Mouse (Mus musculus) neural tube, embryonic 11.5 days (tissue): ENCODE measurements around the gene Fam124a. TPM values are rescaled to one million over a fixed set of nuclear protein-coding genes. Genes with fewer than 3 reads are reported as not detected.
A peak's percentile ranks its signal among the peaks of the same experiment; 100 is the strongest.

Experiments
- ATAC-seq: fragments of 200-750 bp; cut with Nextera tagmentation; 2 replicates; pipeline ENCODE4 v1.8.0; 2017; ENCODE audit warnings: moderate number of reproducible peaks, mild to moderate bottlenecking, moderate TSS enrichment, moderate library complexity; ENCODE audit not compliant: insufficient read depth, low FRiP score, low TSS enrichment
- DNase-seq: peaks from one replicate; pipeline ENCODE4 v3.0.0-alpha.2; 2015; ENCODE audit warnings: low spot score
- H3K27ac ChIP-seq: fragments of 300-500 bp; sonication (generic); 2 replicates; pipeline ENCODE4 v1.5.1; 2014; ENCODE audit warnings: low read depth, mild to moderate bottlenecking, low read length
- H3K27me3 ChIP-seq: fragments of 300-500 bp; sonication (generic); 2 replicates; pipeline ENCODE4 v1.6.1; 2014; ENCODE audit warnings: mild to moderate bottlenecking, low read length, mixed read lengths; ENCODE audit not compliant: control insufficient read depth, insufficient read depth
- H3K36me3 ChIP-seq: fragments of 300-500 bp; sonication (generic); 2 replicates; pipeline ENCODE4 v1.6.1; 2014; ENCODE audit warnings: mild to moderate bottlenecking, low read length, moderate library complexity, mixed read lengths; ENCODE audit not compliant: control insufficient read depth, insufficient read depth
- H3K4me1 ChIP-seq: fragments of 300-500 bp; sonication (generic); 2 replicates; pipeline ENCODE4 v1.6.1; 2014; ENCODE audit warnings: low read length, mixed read lengths; ENCODE audit not compliant: control insufficient read depth, insufficient read depth
- H3K4me2 ChIP-seq: fragments of 300-500 bp; sonication (generic); 2 replicates; pipeline ENCODE4 v1.6.1; 2014; ENCODE audit warnings: low read depth, mild to moderate bottlenecking, moderate library complexity
- H3K4me3 ChIP-seq: fragments of 300-500 bp; sonication (generic); 2 replicates; pipeline ENCODE4 v1.5.1; 2014; ENCODE audit warnings: low read depth, low read length
- H3K9ac ChIP-seq: fragments of 300-500 bp; sonication (generic); 2 replicates; pipeline ENCODE4 v1.6.1; 2014; ENCODE audit warnings: mild to moderate bottlenecking, low read length
- H3K9me3 ChIP-seq: fragments of 300-500 bp; sonication (generic); 2 replicates; pipeline ENCODE4 v1.6.1; 2016; ENCODE audit warnings: low read length; ENCODE audit not compliant: control insufficient read depth
- WGBS: fragments of 180-500 bp; shearing (Covaris S2); extraction: QIAGEN DNeasy Blood & Tissue Kit; methylation state at CpG from one replicate; pipeline ENCODE4 v1.1.7; 2014; 5-methylcytosine and 5-hydroxymethylcytosine counted together
- polyA plus RNA-seq: library from polyadenylated mRNA; unstranded; fragments of >200 nt; fragmentation: Nextera tagmentation; extraction: Ambion mirVana; gene quantifications from 2 replicates; pipeline ENCODE4 v1.2.1, GENCODE M21; 2014

Gene Fam124a
- polyA plus RNA-seq, 1 experiment from 2014 or later, result 4.6 TPM

GRCm38 (mm10) chr14:62546296-62546695, 9.2 kb upstream of the Fam124a start:
- H3K4me3 ChIP-seq, result no peak overlapping the region
- no peaks in the 10 kb centered on the region for H3K4me1 ChIP-seq
- no peak overlapping the region for H3K9ac ChIP-seq
- H3K27ac ChIP-seq, result no peak overlapping the region
- DNase-seq (no peak), ATAC-seq (no peak)
- no peaks in the 10 kb centered on the region for H3K36me3 ChIP-seq
- no peaks in the 10 kb centered on the region for H3K9me3 ChIP-seq
- H3K27me3 ChIP-seq, result no peaks in the 10 kb centered on the region
- 86% methylated on average over 6 of the region's 6 CpGs for WGBS
- H3K4me2 ChIP-seq, result no peak overlapping the region

DNA sequence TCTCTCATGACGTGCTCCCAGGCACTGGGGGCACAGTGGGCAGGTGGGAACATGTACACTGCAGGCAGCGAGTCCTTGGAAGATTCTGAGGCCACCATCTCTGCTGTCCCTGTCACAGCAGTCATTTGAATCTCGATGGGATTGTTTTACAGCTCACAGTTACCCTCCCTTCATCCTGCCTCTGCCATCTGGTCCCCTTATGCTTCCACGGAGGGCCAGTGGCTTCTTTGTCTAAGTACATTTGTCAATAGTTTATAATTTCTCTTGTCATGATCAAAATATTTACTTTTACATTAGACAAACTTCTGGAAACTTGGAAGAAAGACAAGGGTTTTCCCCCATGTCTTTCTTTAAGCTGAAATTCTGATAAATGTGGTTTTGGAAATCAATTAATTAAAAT, 8.8 kb upstream of the Fam124a start:
- H3K27me3 ChIP-seq, result no peaks in the 10 kb centered on the region
- no peak overlapping the region for H3K9ac ChIP-seq
- WGBS, result 38% methylated on average over 4 of the region's 4 CpGs
- DNase-seq, result no peak
- no peaks in the 10 kb centered on the region for H3K4me1 ChIP-seq
- H3K9me3 ChIP-seq, result no peaks in the 10 kb centered on the region
- no peak overlapping the region for H3K27ac ChIP-seq
- H3K36me3 ChIP-seq, result no peaks in the 10 kb centered on the region
- H3K4me2 ChIP-seq, result no peak overlapping the region
- no peak overlapping the region for H3K4me3 ChIP-seq
- ATAC-seq, result no peak

DNA sequence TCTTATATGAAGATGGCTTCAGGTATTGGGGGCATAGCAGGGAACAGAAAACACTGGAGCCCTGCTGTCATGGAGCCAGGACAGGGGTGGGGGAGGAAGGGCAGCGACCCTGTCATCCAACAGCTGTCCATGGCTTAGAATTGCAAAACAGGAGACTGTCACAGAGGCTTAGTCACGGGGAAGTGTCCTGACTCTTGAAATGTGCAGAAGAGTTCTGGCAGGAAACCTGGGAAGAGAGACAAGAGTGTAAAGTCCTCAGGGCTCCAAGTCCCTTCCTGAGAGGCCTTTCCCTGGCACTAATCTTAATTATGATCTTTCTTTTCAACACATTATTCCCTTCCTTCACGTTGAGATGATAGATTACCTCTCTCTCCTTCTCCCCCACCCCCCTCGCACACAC, 5.4 kb upstream of the Fam124a start:
- no peaks in the 10 kb centered on the region for H3K4me1 ChIP-seq
- H3K9me3 ChIP-seq, result no peaks in the 10 kb centered on the region
- no peaks in the 10 kb centered on the region for H3K36me3 ChIP-seq
- no peak for DNase-seq
- no peak overlapping the region for H3K4me3 ChIP-seq
- no peak for ATAC-seq
- no peak overlapping the region for H3K4me2 ChIP-seq
- 48% methylated on average over 4 of the region's 4 CpGs for WGBS
- no peak overlapping the region for H3K27ac ChIP-seq
- H3K27me3 ChIP-seq, result peaks cover 3% of the 10 kb centered on the region; the same call in 1 of the 2 replicates
- no peak overlapping the region for H3K9ac ChIP-seq

DNA sequence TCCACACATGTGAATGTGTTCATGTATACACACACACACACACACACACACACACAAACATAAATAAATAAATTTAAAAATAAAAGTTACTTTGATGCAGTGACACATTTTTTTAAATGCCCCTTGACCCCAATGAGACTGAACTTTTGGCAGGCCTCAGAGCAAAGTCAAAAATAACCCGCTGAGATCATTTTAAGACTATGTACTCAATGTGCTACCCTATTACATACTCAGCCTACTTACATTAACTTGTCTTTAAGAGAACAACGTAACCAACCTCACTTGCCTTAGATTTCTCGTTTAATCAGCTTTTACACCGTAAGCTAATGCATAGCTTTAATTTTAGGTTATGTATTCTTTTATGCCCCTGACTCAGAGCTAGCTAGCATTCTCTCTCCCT, 2.8 kb upstream of the Fam124a start:
- Histone ChIP-seq H3K4me2 (no peak overlapping the region), H3K4me1 (0 out of 2 replicates have a peak, but pooled peaks cover 6% of the 10 kb centered on the region), H3K4me3 (no peak overlapping the region), H3K27me3 (peaks cover 10% of the 10 kb centered on the region; the same call in 1 of the 2 replicates), H3K9me3 (no peaks in the 10 kb centered on the region), H3K36me3 (no peaks in the 10 kb centered on the region), H3K9ac (no peak overlapping the region), H3K27ac (no peak overlapping the region)
- 94% methylated on average over 4 of the region's 4 CpGs for WGBS
- ATAC-seq, result no peak
- no peak for DNase-seq

- no peak overlapping the region for H3K9ac ChIP-seq
- DNase-seq (no peak), ATAC-seq (no peak)
- H3K4me3 ChIP-seq, result no peak overlapping the region
- peaks cover 10% of the 10 kb centered on the region; the same call in 1 of the 2 replicates for H3K27me3 ChIP-seq
- no peaks in the 10 kb centered on the region for H3K9me3 ChIP-seq
- WGBS, result 87% methylated on average over 5 of the region's 5 CpGs
- H3K36me3 ChIP-seq, result no peaks in the 10 kb centered on the region
- 0 out of 2 replicates have a peak, but pooled peaks cover 6% of the 10 kb centered on the region for H3K4me1 ChIP-seq
- no peak overlapping the region for H3K4me2 ChIP-seq
- H3K27ac ChIP-seq, result no peak overlapping the region
Measured at GRCm38 (mm10) chr14:62553786-62554185, 1.8 kb upstream of the Fam124a start.

DNA sequence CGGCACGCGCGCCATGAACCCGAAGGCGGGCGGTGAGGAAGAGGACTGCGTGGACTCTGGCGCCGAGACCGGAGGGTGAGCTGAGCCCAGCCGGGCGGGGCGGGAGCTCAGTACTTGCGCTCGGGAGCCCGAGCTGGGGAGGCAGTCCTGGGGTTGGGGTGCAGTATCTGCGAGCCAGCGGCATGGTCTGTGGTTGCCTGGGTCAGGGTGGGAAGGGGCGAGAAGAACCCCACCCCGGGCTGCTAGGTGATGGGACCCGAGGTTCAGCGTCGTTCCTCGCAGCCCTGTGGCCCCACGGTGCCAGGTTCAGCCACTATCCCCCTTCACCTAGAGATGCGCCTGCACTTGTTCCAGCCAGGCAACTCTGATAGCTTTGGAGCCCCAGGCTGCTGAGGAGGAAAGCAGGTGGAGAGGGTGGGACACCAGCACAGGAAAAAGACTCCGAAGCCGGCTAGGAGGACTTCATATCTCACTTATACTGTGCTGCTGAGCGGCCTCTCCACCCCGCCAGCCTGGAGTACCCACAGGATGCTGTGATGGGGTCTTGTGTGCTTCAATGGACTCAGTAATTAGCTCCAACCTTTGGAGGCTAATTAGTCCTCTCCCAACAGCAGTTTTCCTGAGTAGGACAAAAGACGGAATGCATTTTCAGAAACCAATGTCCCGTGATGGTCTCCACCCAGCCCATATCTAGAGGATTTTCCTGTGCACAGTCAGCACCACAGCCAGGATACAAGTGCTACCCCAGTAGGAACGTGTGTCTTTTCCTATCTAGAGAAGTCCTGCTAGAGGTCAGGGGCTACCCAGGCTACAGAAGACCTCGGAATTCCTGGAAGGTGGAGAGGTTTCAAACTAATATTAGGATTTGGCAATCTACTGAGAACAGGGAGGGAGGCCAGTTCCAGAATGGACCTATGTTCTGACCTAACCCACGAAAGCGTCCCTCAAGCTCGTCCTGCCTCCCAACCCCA, 588 bp downstream of the Fam124a start:
- H3K27ac ChIP-seq, result no peak overlapping the region
- ATAC-seq (peak; percentile 84; the same call in 1 of the 2 replicates), DNase-seq (no peak)
- peak overlapping the region; percentile 77 for H3K9ac ChIP-seq
- peaks cover 10% of the 10 kb centered on the region; the same call in 1 of the 2 replicates for H3K27me3 ChIP-seq
- H3K36me3 ChIP-seq, result no peaks in the 10 kb centered on the region
- H3K4me3 ChIP-seq, result peak overlapping the region; percentile 53
- H3K4me2 ChIP-seq, result peak overlapping the region; percentile 93
- H3K9me3 ChIP-seq, result no peaks in the 10 kb centered on the region
- 11% methylated on average over 35 of the region's 38 CpGs for WGBS
- 0 out of 2 replicates have a peak, but pooled peaks cover 6% of the 10 kb centered on the region for H3K4me1 ChIP-seq

GRCm38 (mm10) chr14:62557111-62557510, 1.6 kb downstream of the Fam124a start:
- no peak for ATAC-seq

GRCm38 (mm10) chr14:62561875-62562748, 6.6 kb downstream of the Fam124a start:
- ATAC-seq, result no peak
- no peaks in the 10 kb centered on the region for H3K9me3 ChIP-seq
- no peak overlapping the region for H3K4me2 ChIP-seq
- no peak overlapping the region for H3K27ac ChIP-seq
- H3K27me3 ChIP-seq, result no peaks in the 10 kb centered on the region
- no peak overlapping the region for H3K9ac ChIP-seq
- H3K4me1 ChIP-seq, result no peaks in the 10 kb centered on the region
- DNase-seq, result no peak
- H3K4me3 ChIP-seq, result no peak overlapping the region
- whole genome bisulfite sequencing, result 70% methylated on average over 17 of the region's 17 CpGs
- no peaks in the 10 kb centered on the region for H3K36me3 ChIP-seq

More at GRCm38 (mm10) chr14:62557111-62557510, 1.6 kb downstream of the Fam124a start:
- 0 out of 2 replicates have a peak, but pooled peaks cover 6% of the 10 kb centered on the region for H3K4me1 ChIP-seq
- no peak for DNase-seq
- no peak overlapping the region for H3K4me2 ChIP-seq
- no peaks in the 10 kb centered on the region for H3K9me3 ChIP-seq
- H3K4me3 ChIP-seq, result no peak overlapping the region
- H3K27me3 ChIP-seq, result peaks cover 10% of the 10 kb centered on the region; the same call in 1 of the 2 replicates
- no peak overlapping the region for H3K27ac ChIP-seq
- no peaks in the 10 kb centered on the region for H3K36me3 ChIP-seq
- 82% methylated on average over 3 of the region's 3 CpGs for WGBS
- no peak overlapping the region for H3K9ac ChIP-seq
